Mouse (Mus musculus) stomach, postnatal 0 days (tissue): ENCODE data around the gene Hist1h2bg.

Experiments
- CTCF ChIP-seq: IDR thresholded peaks from 2 replicates; pipeline ENCODE4 v1.5.1; 2016; ENCODE audit warnings: antibody characterized with exemption, low read depth, mild to moderate bottlenecking, moderate library complexity
- EP300 ChIP-seq: optimal IDR thresholded peaks from 2 replicates; pipeline ENCODE3; 2016; ENCODE audit warnings: antibody characterized with exemption

DNA sequence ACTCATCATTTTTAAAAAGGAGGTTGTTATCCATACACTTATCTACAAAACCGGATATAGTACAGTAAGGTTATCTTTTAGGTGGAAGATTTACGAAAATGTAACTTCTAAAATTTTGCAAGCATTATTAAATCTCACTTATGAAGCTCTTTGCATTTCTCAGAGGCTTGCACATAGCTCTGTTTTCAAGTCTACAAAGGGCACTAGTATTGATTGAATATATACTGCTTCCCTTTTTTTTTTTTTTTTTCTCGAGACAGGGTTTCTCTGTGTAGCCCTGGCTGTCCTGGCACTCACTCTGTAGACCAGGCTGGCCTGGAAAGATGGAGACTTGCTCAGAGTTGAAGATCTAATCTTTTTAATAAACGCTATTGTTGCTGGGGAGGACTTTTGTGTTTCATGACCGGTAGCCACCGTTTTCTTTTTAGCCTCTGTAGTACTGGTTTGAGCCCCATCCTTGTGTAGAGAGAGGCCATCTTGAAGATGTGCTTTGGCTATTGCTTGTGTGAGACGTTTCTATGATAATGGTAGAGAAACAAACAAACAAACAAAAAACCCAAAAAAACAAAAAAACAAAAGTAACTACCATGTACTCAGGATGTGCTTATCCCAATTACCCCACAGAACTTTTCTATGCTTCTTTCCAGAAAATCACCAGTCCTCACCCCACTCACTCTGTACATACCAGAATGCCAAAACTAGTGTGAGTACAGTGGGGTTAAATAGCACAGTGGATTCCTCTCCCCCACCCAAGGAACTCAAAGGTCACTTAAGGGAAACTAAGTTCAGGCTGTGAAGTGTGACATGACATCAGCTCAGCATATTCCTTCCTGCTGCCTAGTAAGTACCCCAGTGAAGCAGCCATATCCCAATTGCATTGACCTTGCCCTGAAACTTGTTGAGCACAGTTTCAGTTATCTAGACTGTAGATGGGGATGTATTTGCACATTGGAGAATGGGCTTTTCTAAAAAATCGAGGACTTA, 19.0 kb upstream of the Hist1h2bg start:
- TF ChIP-seq CTCF = no peak
- no peak for TF ChIP-seq EP300
